Mouse (Mus musculus) embryonic facial prominence, embryonic 15.5 days (tissue): ENCODE data around the gene Dock3. TPM values are rescaled to one million over a fixed set of nuclear protein-coding genes. Genes with fewer than 3 reads are reported as not detected.
"Not testable (repeated sequence)": the region's sequence is repeated elsewhere in the genome, so short reads cannot be mapped to it uniquely, and the experiment has no call there.

Experiments used
- ATAC-seq: fragments of 200-750 bp; cut with Nextera tagmentation; 2 replicates; pipeline ENCODE4 v1.8.0; 2017; ENCODE audit warnings: low read depth, moderate TSS enrichment; ENCODE audit not compliant: insufficient number of reproducible peaks, low FRiP score, low TSS enrichment
- H3K27ac ChIP-seq: fragments of 300-500 bp; sonication (generic); replicated peaks from 2 replicates; pipeline ENCODE4 v1.5.1; 2015; ENCODE audit warnings: mild to moderate bottlenecking, inconsistent platforms
- H3K27me3 ChIP-seq: fragments of 300-500 bp; sonication (generic); 2 replicates; pipeline ENCODE4 v1.6.1; 2015; ENCODE audit warnings: inconsistent platforms
- H3K36me3 ChIP-seq: fragments of 300-500 bp; sonication (generic); 2 replicates; pipeline ENCODE4 v1.6.1; 2015; ENCODE audit warnings: mild to moderate bottlenecking, inconsistent platforms
- H3K4me1 ChIP-seq: fragments of 300-500 bp; sonication (generic); 2 replicates; pipeline ENCODE4 v1.6.1; 2015; ENCODE audit warnings: inconsistent platforms
- H3K4me2 ChIP-seq: fragments of 300-500 bp; sonication (generic); replicated peaks from 2 replicates; pipeline ENCODE4 v1.6.1; 2015; ENCODE audit warnings: mild to moderate bottlenecking, inconsistent platforms
- H3K4me3 ChIP-seq: fragments of 300-500 bp; sonication (generic); replicated peaks from 2 replicates; pipeline ENCODE4 v1.5.1; 2015; ENCODE audit warnings: mild to moderate bottlenecking, inconsistent platforms
- H3K9ac ChIP-seq: fragments of 300-500 bp; sonication (generic); 2 replicates; pipeline ENCODE4 v1.6.1; 2015; ENCODE audit warnings: inconsistent platforms
- H3K9me3 ChIP-seq: fragments of 300-500 bp; sonication (generic); replicated peaks from 2 replicates; pipeline ENCODE4 v1.6.1; 2016; ENCODE audit warnings: inconsistent platforms
- WGBS: fragments of 180-500 bp; shearing (Covaris S2); methylation state at CpG from one replicate; pipeline ENCODE4 v1.1.7; 2015; 5-methylcytosine and 5-hydroxymethylcytosine counted together
- polyA plus RNA-seq: library from polyadenylated mRNA; unstranded; fragments of >200 nt; fragmentation: Nextera tagmentation; extraction: Ambion mirVana; gene quantifications from 2 replicates; pipeline ENCODE4 v1.2.1, GENCODE M21; 2015

Dock3 gene
- polyA plus RNA-seq, 1 experiment from 2014 or later, result 0.56 TPM

GRCm38 (mm10) chr9:107230991-107231538, 644 bp downstream of the Dock3 start:
- peaks cover 12% of the 10 kb centered on the region for H3K4me1 ChIP-seq
- WGBS, result 1% methylated on average over 46 of the region's 50 CpGs
- no peak overlapping the region for H3K27ac ChIP-seq
- H3K36me3 ChIP-seq, result no peaks in the 10 kb centered on the region
- H3K9me3 ChIP-seq, result no peaks in the 10 kb centered on the region
- H3K9ac ChIP-seq, result no peak overlapping the region
- peak; percentile 54 for ATAC-seq
- peak overlapping the region; percentile 60 for H3K4me3 ChIP-seq
- H3K27me3 ChIP-seq, result peaks cover 85% of the 10 kb centered on the region
- peak overlapping the region; percentile 99 for H3K4me2 ChIP-seq

GRCm38 (mm10) chr9:107224597-107224996, 7.1 kb downstream of the Dock3 start:
- peaks cover 33% of the 10 kb centered on the region for H3K27me3 ChIP-seq
- H3K36me3 ChIP-seq, result no peaks in the 10 kb centered on the region
- 70% methylated on average over 1 of the region's 1 CpGs for WGBS
- H3K4me2 ChIP-seq, result no peak overlapping the region
- no peak for ATAC-seq
- H3K9me3 ChIP-seq, result no peaks in the 10 kb centered on the region
- no peak overlapping the region for H3K4me3 ChIP-seq
- H3K27ac ChIP-seq, result no peak overlapping the region
- H3K9ac ChIP-seq, result no peak overlapping the region
- H3K4me1 ChIP-seq, result no peaks in the 10 kb centered on the region

GRCm38 (mm10) chr9:107174831-107175230, 56.9 kb downstream of the Dock3 start:
- H3K4me2 ChIP-seq, H3K27me3 ChIP-seq, H3K4me1 ChIP-seq, H3K27ac ChIP-seq, H3K9ac ChIP-seq, H3K9me3 ChIP-seq, ATAC-seq, H3K4me3 ChIP-seq, H3K36me3 ChIP-seq: not testable (repeated sequence)
- WGBS, result 79% methylated on average over 1 of the region's 1 CpGs

- 80% methylated on average over 4 of the region's 4 CpGs for WGBS
- Histone ChIP-seq H3K4me2 (no peak overlapping the region), H3K9me3 (no peaks in the 10 kb centered on the region), H3K27ac (no peak overlapping the region), H3K4me1 (no peaks in the 10 kb centered on the region), H3K9ac (no peak overlapping the region), H3K4me3 (no peak overlapping the region), H3K27me3 (no peaks in the 10 kb centered on the region), H3K36me3 (no peaks in the 10 kb centered on the region)
- no peak for ATAC-seq
Observed at GRCm38 (mm10) chr9:107165792-107166191, 65.9 kb downstream of the Dock3 start.

- no peak overlapping the region for H3K9ac ChIP-seq
- no peaks in the 10 kb centered on the region for H3K36me3 ChIP-seq
- no peak overlapping the region for H3K4me2 ChIP-seq
- no peaks in the 10 kb centered on the region for H3K27me3 ChIP-seq
- H3K27ac ChIP-seq, result no peak overlapping the region
- H3K4me3 ChIP-seq, result no peak overlapping the region
- 9% methylated on average over 3 of the region's 3 CpGs for WGBS
- no peak for ATAC-seq
- no peaks in the 10 kb centered on the region for H3K4me1 ChIP-seq
- no peaks in the 10 kb centered on the region for H3K9me3 ChIP-seq
Observed at GRCm38 (mm10) chr9:107164825-107165224, 66.9 kb downstream of the Dock3 start.

- WGBS, result 77% methylated on average over 4 of the region's 4 CpGs
- H3K27me3 ChIP-seq, result not testable (repeated sequence)
Observed at GRCm38 (mm10) chr9:107156388-107156787, 75.3 kb downstream of the Dock3 start.

GRCm38 (mm10) chr9:107112791-107113190, 118.9 kb downstream of the Dock3 start:
- Histone ChIP-seq H3K27ac (no peak overlapping the region), H3K9ac (no peak overlapping the region), H3K9me3 (no peaks in the 10 kb centered on the region), H3K4me3 (no peak overlapping the region), H3K36me3 (no peaks in the 10 kb centered on the region), H3K27me3 (no peaks in the 10 kb centered on the region), H3K4me2 (no peak overlapping the region), H3K4me1 (no peaks in the 10 kb centered on the region)
- 65% methylated on average over 3 of the region's 3 CpGs for WGBS
- ATAC-seq, result no peak

More at GRCm38 (mm10) chr9:107156388-107156787, 75.3 kb downstream of the Dock3 start:
- not testable (repeated sequence) for ATAC-seq, H3K4me2 ChIP-seq, H3K36me3 ChIP-seq, H3K4me1 ChIP-seq, H3K9me3 ChIP-seq, H3K4me3 ChIP-seq, H3K27ac ChIP-seq, H3K9ac ChIP-seq

- H3K27me3 ChIP-seq, result no peaks in the 10 kb centered on the region
- ATAC-seq, result no peak
- 81% methylated on average over 2 of the region's 2 CpGs for WGBS
- no peak overlapping the region for H3K27ac ChIP-seq
- no peak overlapping the region for H3K4me3 ChIP-seq
- no peaks in the 10 kb centered on the region for H3K4me1 ChIP-seq
- no peaks in the 10 kb centered on the region for H3K36me3 ChIP-seq
- H3K4me2 ChIP-seq, result no peak overlapping the region
- no peaks in the 10 kb centered on the region for H3K9me3 ChIP-seq
- no peak overlapping the region for H3K9ac ChIP-seq
Observed at GRCm38 (mm10) chr9:107112056-107112455, 119.7 kb downstream of the Dock3 start.

- Histone ChIP-seq H3K4me3 (no peak overlapping the region), H3K4me1 (no peaks in the 10 kb centered on the region), H3K27me3 (no peaks in the 10 kb centered on the region), H3K9ac (no peak overlapping the region), H3K27ac (no peak overlapping the region), H3K36me3 (no peaks in the 10 kb centered on the region), H3K9me3 (no peaks in the 10 kb centered on the region), H3K4me2 (no peak overlapping the region)
- ATAC-seq, result no peak
- WGBS, result 60% methylated on average over 6 of the region's 6 CpGs
Observed at GRCm38 (mm10) chr9:107099487-107099886, 132.2 kb downstream of the Dock3 start.

GRCm38 (mm10) chr9:107089451-107089850, 142.3 kb downstream of the Dock3 start:
- not testable (repeated sequence) for H3K4me3 ChIP-seq, H3K9ac ChIP-seq, H3K4me2 ChIP-seq, H3K36me3 ChIP-seq, H3K27ac ChIP-seq, H3K9me3 ChIP-seq, ATAC-seq, H3K4me1 ChIP-seq, H3K27me3 ChIP-seq
- WGBS, result 64% methylated on average over 17 of the region's 17 CpGs

GRCm38 (mm10) chr9:107087531-107087930, 144.2 kb downstream of the Dock3 start:
- Histone ChIP-seq H3K4me2 (no peak overlapping the region), H3K4me3 (no peak overlapping the region), H3K27ac (no peak overlapping the region), H3K9ac (no peak overlapping the region), H3K27me3 (no peaks in the 10 kb centered on the region), H3K36me3 (no peaks in the 10 kb centered on the region), H3K9me3 (no peaks in the 10 kb centered on the region), H3K4me1 (no peaks in the 10 kb centered on the region)
- 69% methylated on average over 2 of the region's 2 CpGs for WGBS
- no peak for ATAC-seq

- WGBS, result 89% methylated on average over 2 of the region's 2 CpGs
- Histone ChIP-seq H3K27ac (no peak overlapping the region), H3K4me2 (no peak overlapping the region), H3K27me3 (no peaks in the 10 kb centered on the region), H3K9ac (no peak overlapping the region), H3K4me3 (no peak overlapping the region), H3K36me3 (no peaks in the 10 kb centered on the region), H3K9me3 (no peaks in the 10 kb centered on the region), H3K4me1 (no peaks in the 10 kb centered on the region)
- ATAC-seq, result no peak
Observed at GRCm38 (mm10) chr9:107037947-107038346, 193.8 kb downstream of the Dock3 start.
